Mouse (Mus musculus) cerebellum, adult 8-10 months (tissue): ENCODE data around the gene Rhod.
A peak's percentile ranks its signal among the peaks of the same experiment; 100 is the strongest.

ENCODE experiments used
- DNase-seq: peaks from one replicate; pipeline ENCODE4 v3.0.0; 2022

Rhod gene

DNA sequence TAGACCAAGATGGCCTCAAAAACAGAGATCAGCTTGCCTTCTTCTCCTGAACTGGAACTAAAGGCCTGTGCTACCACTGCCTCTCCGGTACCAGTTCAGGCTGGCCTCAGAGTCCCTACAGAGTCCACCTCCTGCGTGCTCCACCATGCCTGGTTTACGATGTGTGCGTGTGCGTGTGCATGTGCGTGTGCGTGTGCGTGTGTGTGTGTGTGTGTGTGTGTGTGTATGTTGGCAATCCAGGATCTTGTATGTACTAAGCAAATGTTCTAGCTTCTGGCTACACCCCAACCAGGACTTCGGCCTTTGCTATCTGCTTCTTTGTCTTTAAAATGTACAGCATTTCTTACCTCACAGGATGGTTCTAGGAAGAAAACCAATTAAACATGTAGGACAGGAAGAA is 10.0 kb upstream of the Rhod start:
- no peak for DNase-seq

- DNase-seq, result no peak
These were observed 8.2 kb upstream of the Rhod start for GRCm38 (mm10) chr19:4447445-4447844.

GRCm38 (mm10) chr19:4446661-4447420 is 7.6 kb upstream of the Rhod start:
- DNase-seq, result no peak

GRCm38 (mm10) chr19:4442408-4442807 is 3.2 kb upstream of the Rhod start:
- DNase-seq, result peak; percentile 81

DNA sequence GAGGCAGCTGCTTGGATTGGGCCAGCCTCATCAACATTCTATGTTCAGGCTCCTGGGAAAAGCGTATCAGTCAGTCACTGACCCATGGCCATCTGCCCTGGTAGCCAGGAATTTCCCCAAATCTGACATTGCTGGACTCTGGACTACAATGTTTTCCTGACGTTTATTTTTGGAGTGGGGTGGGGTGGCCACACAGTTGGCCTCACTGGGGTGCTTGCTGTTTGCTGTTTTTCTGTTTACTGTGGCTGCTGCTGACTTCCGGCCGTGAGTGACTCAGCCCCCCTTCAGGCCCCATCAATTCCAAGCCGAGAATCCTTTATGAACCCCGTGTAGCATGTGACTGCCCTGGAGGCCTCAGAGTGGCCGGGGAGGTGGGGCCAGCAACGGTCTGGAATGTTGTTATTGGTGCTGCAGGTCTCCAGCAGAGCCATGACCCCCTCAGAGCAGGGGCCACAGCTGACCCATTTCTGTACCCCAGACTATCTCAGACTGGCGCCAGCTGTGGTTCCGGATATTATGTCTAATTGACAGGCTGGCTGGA is 2.5 kb upstream of the Rhod start:
- DNase-seq, result no peak

DNA sequence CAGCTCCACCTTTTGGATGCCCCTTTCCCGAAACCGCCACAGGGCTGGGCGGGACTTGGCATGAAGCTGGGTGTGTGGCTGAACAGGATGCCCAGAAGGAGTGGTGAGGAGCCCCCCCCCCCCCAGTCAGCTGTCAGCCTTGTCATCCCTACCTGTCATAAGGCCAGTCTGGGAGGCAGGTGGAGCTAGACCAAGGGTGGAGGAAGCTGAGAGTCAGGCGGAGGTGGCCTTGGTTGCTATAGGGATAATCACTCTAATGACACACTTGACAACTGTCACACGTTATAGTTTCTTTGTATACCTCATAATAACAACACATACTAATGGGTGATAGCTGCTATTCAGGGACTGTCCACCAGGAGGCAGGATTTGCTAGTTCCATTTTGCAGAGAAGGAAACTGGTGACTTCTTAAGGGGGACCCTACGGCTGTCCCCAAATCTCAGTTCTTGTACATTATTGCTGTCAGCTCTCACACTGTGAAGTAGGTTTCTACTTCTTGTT is 1.9 kb upstream of the Rhod start:
- peak; percentile 69 for DNase-seq

GRCm38 (mm10) chr19:4440222-4440621 is 990 bp upstream of the Rhod start:
- DNase-seq, result no peak

DNA sequence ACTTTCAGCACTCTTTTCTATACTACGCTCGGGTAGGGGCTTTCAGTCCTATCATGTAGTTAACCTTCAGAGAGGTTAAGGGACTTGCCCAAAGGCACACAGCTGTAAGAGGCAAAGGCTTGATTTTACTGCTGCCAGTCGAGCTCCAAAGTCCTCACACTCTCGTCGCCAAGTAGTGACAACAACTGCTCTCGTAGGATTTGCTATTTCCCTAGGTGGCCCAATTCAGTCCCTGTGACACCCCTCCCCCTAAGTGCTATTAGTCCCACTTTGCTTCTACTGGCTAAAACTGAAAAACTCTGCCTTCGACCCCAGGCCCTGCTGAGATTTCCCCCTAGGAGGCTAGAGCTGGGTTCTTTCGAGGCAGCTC is 456 bp downstream of the Rhod start:
- no peak for DNase-seq

- DNase-seq, result no peak
These were observed 1.3 kb downstream of the Rhod start for GRCm38 (mm10) chr19:4437886-4438285.

- DNase-seq, result no peak
These were observed 3.0 kb downstream of the Rhod start for GRCm38 (mm10) chr19:4436254-4436653.

DNA sequence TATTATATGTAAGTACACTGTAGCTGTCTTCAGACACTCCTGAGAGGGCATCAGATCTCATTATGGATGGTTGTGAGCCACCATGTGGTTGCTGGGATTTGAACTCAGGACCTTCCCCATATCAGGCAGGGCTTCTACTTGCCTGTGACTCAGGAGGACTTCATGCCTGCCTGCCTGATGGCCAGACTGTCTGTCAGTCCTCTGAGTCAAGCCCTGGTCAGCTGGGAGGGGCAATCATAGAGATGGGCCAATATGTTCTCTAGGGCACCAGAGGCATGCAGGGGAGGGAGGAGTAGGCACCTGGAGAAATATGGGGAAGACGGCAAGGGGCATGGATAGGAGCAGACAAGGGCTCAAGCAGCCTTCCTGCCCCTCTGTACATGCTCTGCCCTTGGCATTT is 4.2 kb downstream of the Rhod start:
- DNase-seq, result no peak

DNA sequence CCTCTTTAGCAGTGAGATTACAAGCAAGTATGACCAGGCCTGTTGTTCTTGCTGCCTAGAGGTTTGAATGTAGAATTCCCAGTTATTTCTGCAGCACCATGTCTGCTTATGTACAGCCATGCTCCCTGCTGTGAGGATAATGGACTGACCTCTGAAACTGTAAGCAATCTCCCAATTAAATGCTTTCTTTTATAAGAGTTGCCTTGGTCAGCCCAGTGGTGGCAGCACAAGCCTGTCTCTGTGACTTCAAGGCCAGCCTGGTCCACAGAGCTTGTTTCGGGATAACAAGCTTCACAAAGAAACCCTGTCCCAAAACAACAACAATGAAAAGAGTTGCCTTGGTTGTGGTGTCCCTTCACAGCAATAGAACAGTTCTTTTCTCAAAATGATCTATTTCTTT is 5.5 kb downstream of the Rhod start:
- DNase-seq, result no peak

DNA sequence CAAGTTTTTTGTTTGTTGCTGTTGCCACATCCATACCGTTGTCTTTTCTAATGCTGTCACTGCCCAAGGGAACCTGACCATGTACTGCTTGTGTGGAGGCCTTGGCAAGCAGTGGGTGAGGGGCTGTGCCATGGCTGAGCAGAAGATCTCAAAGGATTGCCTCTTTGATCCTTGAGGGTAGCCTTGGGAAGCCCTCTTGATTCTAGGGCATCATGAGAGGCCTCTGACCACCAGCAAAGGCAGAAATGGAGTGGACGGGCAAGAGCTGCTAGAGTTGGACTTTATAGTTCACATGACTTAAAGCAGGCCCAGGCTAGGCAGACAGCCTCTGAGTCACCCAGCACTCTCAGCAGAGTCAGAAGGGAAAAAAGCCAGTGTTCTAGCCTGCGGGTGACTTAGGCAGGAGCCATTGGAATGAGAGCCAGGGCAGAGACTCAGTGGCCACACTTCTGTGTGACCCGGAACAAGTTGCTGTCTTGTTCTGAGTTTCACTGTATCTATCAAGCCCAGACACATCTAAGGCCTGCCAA is 9.1 kb downstream of the Rhod start:
- DNase-seq, result no peak

DNA sequence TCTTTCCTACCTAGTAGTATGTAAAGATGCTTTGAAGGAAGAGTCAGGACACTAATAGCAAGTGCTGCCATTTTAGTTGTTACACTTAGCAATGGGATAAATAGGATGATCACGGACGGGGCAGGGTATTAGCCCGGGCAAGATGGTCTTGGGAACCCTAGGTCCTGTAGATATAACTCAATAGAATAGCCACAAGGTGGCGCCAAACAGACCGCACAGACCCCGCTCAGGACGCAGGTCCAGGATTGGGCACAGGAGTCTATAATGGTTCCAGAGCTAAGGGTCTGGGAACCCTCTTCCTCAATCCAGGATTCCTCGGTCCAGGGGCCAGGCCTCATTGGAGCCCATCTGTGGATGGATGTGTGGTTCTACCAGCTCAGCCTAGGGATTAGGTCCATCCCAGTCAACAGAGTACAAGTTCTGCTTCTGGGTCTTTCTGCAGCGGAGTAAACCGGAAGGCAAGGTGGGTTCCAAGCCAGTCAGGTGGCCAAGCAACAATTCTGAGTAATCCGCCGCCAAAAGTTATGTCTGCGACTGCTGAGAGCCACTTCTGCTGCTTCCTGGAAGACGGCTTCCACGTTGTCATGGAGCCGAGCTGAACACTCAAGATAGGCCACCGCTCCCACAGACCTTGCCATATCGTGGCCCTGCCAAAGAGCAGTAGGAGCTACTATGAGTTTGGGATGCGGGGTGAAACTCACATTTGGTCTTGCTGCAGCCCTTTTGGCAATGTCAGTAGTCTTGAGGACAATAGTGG is 13.4 kb downstream of the Rhod start:
- DNase-seq, result peak; percentile 46

GRCm38 (mm10) chr19:4423021-4423420 is 16.2 kb downstream of the Rhod start:
- DNase-seq, result no peak

GRCm38 (mm10) chr19:4422581-4422980 is 16.7 kb downstream of the Rhod start:
- DNase-seq, result no peak

GRCm38 (mm10) chr19:4420153-4420910 is 18.9 kb downstream of the Rhod start:
- DNase-seq, result peak; percentile 62

GRCm38 (mm10) chr19:4419711-4420110 is 19.5 kb downstream of the Rhod start:
- no peak for DNase-seq

DNA sequence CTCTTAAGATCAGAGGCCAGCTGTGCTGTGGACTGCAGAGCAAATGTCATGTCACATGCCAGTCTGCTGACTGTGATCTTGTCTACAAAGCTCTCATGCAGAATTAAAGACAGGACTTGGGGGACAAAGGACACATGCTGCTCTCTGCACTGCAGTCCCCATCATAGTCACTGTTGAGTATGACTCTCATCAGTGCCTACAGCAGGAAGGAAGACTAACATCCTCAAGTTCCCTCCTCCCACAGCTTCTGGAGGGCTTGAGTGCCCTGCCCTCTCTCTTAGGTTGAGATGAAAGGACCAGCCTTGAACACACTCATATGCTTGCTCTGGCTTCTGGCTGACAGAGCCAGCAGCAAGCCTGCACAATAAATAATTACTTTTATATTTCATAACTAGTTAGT is 21.5 kb downstream of the Rhod start:
- no peak for DNase-seq

DNA sequence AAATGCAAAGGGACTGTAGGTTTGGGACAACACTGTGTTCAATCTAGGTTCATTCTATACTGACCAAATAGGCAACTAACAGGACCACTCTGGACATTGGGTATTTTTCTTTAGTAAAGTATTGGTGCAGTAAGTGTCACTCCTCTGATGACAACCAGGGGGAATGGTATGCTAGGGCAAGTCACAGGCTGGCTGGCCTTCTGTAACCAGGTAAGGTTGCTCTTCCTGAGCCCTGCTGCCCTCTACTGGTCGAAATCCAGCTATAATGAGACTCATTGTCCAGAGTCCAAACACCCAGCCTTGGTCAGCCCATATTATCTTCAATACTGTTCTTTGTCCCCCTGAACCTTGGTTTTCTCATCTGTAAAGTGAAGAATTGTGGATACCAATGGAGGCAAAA is 22.0 kb downstream of the Rhod start:
- DNase-seq, result peak; percentile 81

GRCm38 (mm10) chr19:4414631-4415030 is 24.6 kb downstream of the Rhod start:
- no peak for DNase-seq

- DNase-seq, result no peak
These were observed 30.2 kb downstream of the Rhod start for GRCm38 (mm10) chr19:4409062-4409461.

DNA sequence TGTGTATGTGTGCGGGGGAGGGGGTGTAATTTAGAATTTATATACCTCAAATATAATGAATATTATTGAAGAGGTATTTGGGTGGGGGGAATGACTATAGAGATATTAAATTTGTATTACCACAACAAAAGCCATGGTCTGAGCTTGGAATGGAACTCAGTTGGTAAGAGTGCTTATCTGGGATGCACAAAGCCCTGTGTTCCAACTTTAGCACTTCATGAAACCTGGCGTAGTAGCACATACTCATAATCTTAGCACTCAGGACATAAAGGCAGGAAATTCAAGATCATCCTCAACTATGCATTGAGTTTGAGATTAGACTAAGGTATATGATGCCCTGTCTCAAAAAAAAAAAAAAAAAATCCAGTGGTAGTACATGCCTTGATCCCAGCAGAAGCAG is 34.4 kb downstream of the Rhod start:
- DNase-seq, result no peak
